Mouse (Mus musculus) embryonic facial prominence, embryonic 11.5 days (tissue): ENCODE measurements around the gene H2-D1. TPM values are rescaled to one million over a fixed set of nuclear protein-coding genes. Genes with fewer than 3 reads are reported as not detected.
"Not testable (repeated sequence)": the region's sequence is repeated elsewhere in the genome, so short reads cannot be mapped to it uniquely, and the experiment has no call there.

ENCODE experiments used
- ATAC-seq: fragments of 200-750 bp; cut with Nextera tagmentation; replicated peaks from 2 replicates; pipeline ENCODE4 v1.8.0; 2017; ENCODE audit warnings: low read depth; ENCODE audit not compliant: insufficient number of reproducible peaks, low FRiP score, low TSS enrichment
- DNase-seq: peaks from one replicate; pipeline ENCODE4 v3.0.0-alpha.2; 2015; ENCODE audit warnings: low spot score
- H3K27ac ChIP-seq: fragments of 300-500 bp; sonication (generic); replicated peaks from 2 replicates; pipeline ENCODE4 v1.5.1; 2014; ENCODE audit warnings: mild to moderate bottlenecking, low read depth, low read length, control low read depth
- H3K27me3 ChIP-seq: fragments of 300-500 bp; sonication (generic); 2 replicates; pipeline ENCODE4 v1.6.1; 2014; ENCODE audit warnings: mild to moderate bottlenecking, low read length, moderate library complexity, mixed read lengths; ENCODE audit not compliant: control insufficient read depth, insufficient read depth
- H3K36me3 ChIP-seq: fragments of 300-500 bp; sonication (generic); replicated peaks from 2 replicates; pipeline ENCODE4 v1.6.1; 2014; ENCODE audit warnings: low read depth, mild to moderate bottlenecking, low read length, moderate library complexity, mixed read lengths; ENCODE audit not compliant: control insufficient read depth, insufficient read depth
- H3K4me1 ChIP-seq: fragments of 300-500 bp; sonication (generic); 2 replicates; pipeline ENCODE4 v1.6.1; 2014; ENCODE audit warnings: low read length, mixed read lengths; ENCODE audit not compliant: control insufficient read depth, insufficient read depth
- H3K4me2 ChIP-seq: fragments of 300-500 bp; sonication (generic); 2 replicates; pipeline ENCODE4 v1.6.1; 2014; ENCODE audit warnings: low read depth, mild to moderate bottlenecking, control low read depth, low read length, moderate library complexity
- H3K4me3 ChIP-seq: fragments of 300-500 bp; sonication (generic); 2 replicates; pipeline ENCODE4 v1.5.1; 2014; ENCODE audit warnings: low read depth, low read length, control low read depth
- H3K9ac ChIP-seq: fragments of 300-500 bp; sonication (generic); replicated peaks from 2 replicates; pipeline ENCODE4 v1.6.1; 2014; ENCODE audit warnings: mild to moderate bottlenecking, control low read depth, low read length
- H3K9me3 ChIP-seq: fragments of 300-500 bp; sonication (generic); replicated peaks from 2 replicates; pipeline ENCODE4 v1.6.1; 2016; ENCODE audit warnings: mild to moderate bottlenecking, low read length, inconsistent platforms, mixed read lengths; ENCODE audit not compliant: control insufficient read depth
- WGBS: fragments of 180-500 bp; shearing (Covaris S2); extraction: QIAGEN DNeasy Blood & Tissue Kit; methylation state at CpG from one replicate; pipeline ENCODE4 v1.1.7; 2014; 5-methylcytosine and 5-hydroxymethylcytosine counted together
- polyA plus RNA-seq: library from polyadenylated mRNA; unstranded; fragments of >200 nt; fragmentation: Nextera tagmentation; extraction: Ambion mirVana; gene quantifications from 2 replicates; pipeline ENCODE4 v1.2.1, GENCODE M21; 2014

Gene H2-D1
- polyA plus RNA-seq, 1 experiment from 2014 or later = 18.8 TPM

- 98% methylated on average over 5 of the region's 5 CpGs for WGBS
- Histone ChIP-seq H3K4me3 (no peak overlapping the region), H3K4me2 (no peak overlapping the region), H3K4me1 (no peaks in the 10 kb centered on the region), H3K9me3 (no peaks in the 10 kb centered on the region), H3K27ac (no peak overlapping the region), H3K9ac (no peak overlapping the region), H3K27me3 (no peaks in the 10 kb centered on the region), H3K36me3 (peaks cover 4% of the 10 kb centered on the region)
- no peak for DNase-seq
- ATAC-seq = no peak
Measured at GRCm38 (mm10) chr17:35225456-35225855, 37.1 kb upstream of the H2-D1 start.

GRCm38 (mm10) chr17:35226561-35227046 is 35.9 kb upstream of the H2-D1 start:
- Histone ChIP-seq H3K4me2 (no peak overlapping the region), H3K4me1 (no peaks in the 10 kb centered on the region), H3K9me3 (no peaks in the 10 kb centered on the region), H3K36me3 (peaks cover 4% of the 10 kb centered on the region), H3K27me3 (no peaks in the 10 kb centered on the region), H3K27ac (no peak overlapping the region), H3K9ac (no peak overlapping the region), H3K4me3 (no peak overlapping the region)
- no peak for DNase-seq
- 80% methylated on average over 14 of the region's 14 CpGs for WGBS
- no peak for ATAC-seq

GRCm38 (mm10) chr17:35231022-35231421 is 31.5 kb upstream of the H2-D1 start:
- H3K9ac ChIP-seq = no peak overlapping the region
- H3K27me3 ChIP-seq = no peaks in the 10 kb centered on the region
- DNase-seq (no peak), ATAC-seq (no peak)
- no peak overlapping the region for H3K4me2 ChIP-seq
- no peaks in the 10 kb centered on the region for H3K9me3 ChIP-seq
- WGBS = 91% methylated on average over 10 of the region's 10 CpGs
- no peak overlapping the region for H3K27ac ChIP-seq
- no peaks in the 10 kb centered on the region for H3K4me1 ChIP-seq
- no peak overlapping the region for H3K4me3 ChIP-seq
- no peaks in the 10 kb centered on the region; the same call in 1 of the 2 replicates for H3K36me3 ChIP-seq

GRCm38 (mm10) chr17:35232043-35232442 is 30.5 kb upstream of the H2-D1 start:
- Histone ChIP-seq H3K27me3 (no peaks in the 10 kb centered on the region), H3K4me3 (no peak overlapping the region), H3K9ac (no peak overlapping the region), H3K4me1 (no peaks in the 10 kb centered on the region), H3K4me2 (no peak overlapping the region), H3K27ac (no peak overlapping the region), H3K36me3 (no peaks in the 10 kb centered on the region; the same call in 1 of the 2 replicates), H3K9me3 (no peaks in the 10 kb centered on the region)
- 14% methylated on average over 12 of the region's 12 CpGs for whole genome bisulfite sequencing
- DNase-seq = peak; percentile 92
- ATAC-seq = no peak

- H3K4me2 ChIP-seq = no peak overlapping the region
- DNase-seq = no peak
- ATAC-seq = no peak
- no peaks in the 10 kb centered on the region; the same call in 1 of the 2 replicates for H3K36me3 ChIP-seq
- no peak overlapping the region for H3K27ac ChIP-seq
- H3K9me3 ChIP-seq = no peaks in the 10 kb centered on the region
- no peaks in the 10 kb centered on the region for H3K4me1 ChIP-seq
- H3K4me3 ChIP-seq = no peak overlapping the region
- H3K9ac ChIP-seq = no peak overlapping the region
- WGBS = 85% methylated on average over 5 of the region's 5 CpGs
- H3K27me3 ChIP-seq = no peaks in the 10 kb centered on the region
Measured at GRCm38 (mm10) chr17:35232659-35233058, 29.9 kb upstream of the H2-D1 start.

- no peak within 1 kb of the TSS; the same call in 1 of the 2 replicates for H3K9ac ChIP-seq
- H3K9me3 ChIP-seq = no peaks in the 10 kb centered on the region
- WGBS = 79% methylated on average over 18 of the region's 18 CpGs
- H3K4me1 ChIP-seq = no peaks in the 10 kb centered on the region
- no peak within 1 kb of the TSS for H3K27ac ChIP-seq
- H3K4me3 ChIP-seq = no peak within 1 kb of the TSS
- no peak for ATAC-seq
- H3K27me3 ChIP-seq = no peaks in the 10 kb centered on the region
- H3K36me3 ChIP-seq = no peaks in the 10 kb centered on the region; the same call in 1 of the 2 replicates
- H3K4me2 ChIP-seq = no peak within 1 kb of the TSS
- no peak for DNase-seq
Measured at GRCm38 (mm10) chr17:35233114-35233980, 29.2 kb upstream of the H2-D1 start, which contains the start of gene Atp6v1g2. Atp6v1g2 (plus strand) TSS chr17:35233660.

- not testable (repeated sequence) for H3K4me3 ChIP-seq, H3K27ac ChIP-seq
- 88% methylated on average over 7 of the region's 7 CpGs for WGBS
Measured at GRCm38 (mm10) chr17:35234090-35234489, 28.4 kb upstream of the H2-D1 start.

GRCm38 (mm10) chr17:35234903-35235302 is 27.6 kb upstream of the H2-D1 start:
- WGBS = 8% methylated on average over 29 of the region's 31 CpGs
- peak overlapping the region; percentile 51 for H3K4me3 ChIP-seq
- H3K27ac ChIP-seq = peak overlapping the region; percentile 87
- peak overlapping the region; percentile 90 for H3K4me2 ChIP-seq
- no peaks in the 10 kb centered on the region for H3K27me3 ChIP-seq
- ATAC-seq (no peak), DNase-seq (peak; percentile 69)
- no peaks in the 10 kb centered on the region for H3K36me3 ChIP-seq
- no peaks in the 10 kb centered on the region for H3K9me3 ChIP-seq
- no peaks in the 10 kb centered on the region for H3K4me1 ChIP-seq
- peak overlapping the region; percentile 95 for H3K9ac ChIP-seq

More at GRCm38 (mm10) chr17:35234090-35234489, 28.4 kb upstream of the H2-D1 start:
- not testable (repeated sequence) for H3K36me3 ChIP-seq, H3K4me2 ChIP-seq, H3K9ac ChIP-seq, H3K27me3 ChIP-seq, H3K9me3 ChIP-seq, H3K4me1 ChIP-seq, ATAC-seq, DNase-seq
